Mouse (Mus musculus): ENCODE data around the gene Galnt12.

GRCm38 (mm10) chr4:47150806-47151205 is 59.1 kb downstream of the Galnt12 start:
- TF ChIP-seq CTCF (IDR thresholded peaks at IDR 0.05 in 2 of 3, conservative IDR thresholded peaks at IDR 0.05 in 1 of 3; ENCODE audit: control insufficient read depth in 1 of 3, insufficient read depth in 1 of 3, low read depth in 2 of 3, low read length in 3 of 3, poor library complexity in 1 of 3, severe bottlenecking in 1 of 3) (no peak), EP300 (IDR thresholded peaks at IDR 0.05; ENCODE audit: low read depth in 1 of 2, low read length in 2 of 2) (no peak), POLR2A (IDR thresholded peaks at IDR 0.05; ENCODE audit: control insufficient read depth in 1 of 2, insufficient read depth in 1 of 2, low read depth in 1 of 2, low read length in 2 of 2, poor library complexity in 1 of 2) (no peak)
